Mouse (Mus musculus) urinary bladder, postnatal 25 days (tissue): ENCODE measurements at regions not wholly inside any gene's neighbourhood (a gene's known extent, or its start where the extent isn't known, plus 50 kb on each side); places are given as distances from the start of the nearest gene placed in this dataset.
"Not testable (repeated sequence)": the region's sequence is repeated elsewhere in the genome, so short reads cannot be mapped to it uniquely, and the experiment has no call there.

ENCODE experiments used
- DNase-seq: peaks from one replicate; pipeline ENCODE4 v3.0.0; 2022; ENCODE audit warnings: low spot score

DNA sequence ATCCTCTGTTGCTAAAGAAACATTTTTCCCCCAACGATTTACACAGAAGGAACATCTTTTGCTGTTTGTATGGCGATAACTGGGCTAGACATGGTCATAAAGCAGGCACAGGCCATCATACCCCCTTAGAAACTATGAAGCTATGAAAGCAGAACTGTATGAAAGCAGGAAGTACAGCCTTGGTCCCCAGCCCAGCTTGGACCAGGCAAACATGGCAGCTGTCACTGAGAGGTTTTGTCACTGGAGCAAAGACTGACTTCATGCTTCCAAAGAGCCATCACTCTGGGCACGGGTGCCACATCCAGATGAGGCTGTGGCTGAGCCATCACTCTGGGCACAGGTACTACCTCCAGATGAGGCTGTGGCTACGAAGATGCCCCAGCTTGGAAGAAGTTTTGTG lies 276.8 kb upstream of the Kdm8 start:
- DNase-seq, result no peak

DNA sequence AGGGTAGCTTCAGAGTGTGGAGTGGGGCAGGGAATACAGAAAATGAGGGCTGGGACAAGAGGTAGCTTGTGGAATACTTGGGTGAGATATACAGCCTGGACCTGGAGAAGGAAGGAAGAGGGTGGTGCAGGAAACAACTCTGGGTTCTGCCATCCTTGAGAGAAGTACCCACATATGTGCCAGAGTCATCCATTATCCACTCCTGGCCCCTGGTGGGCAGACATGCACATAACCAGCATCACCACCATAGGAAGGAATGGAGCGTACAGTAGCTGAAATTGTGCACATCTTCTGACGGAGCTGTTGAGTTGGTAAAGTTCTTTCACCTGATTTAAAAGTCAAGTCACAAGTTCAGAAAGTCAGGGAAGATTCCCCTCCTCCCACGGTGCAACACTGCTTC lies 262.9 kb upstream of the Kdm8 start:
- DNase-seq, result no peak

DNA sequence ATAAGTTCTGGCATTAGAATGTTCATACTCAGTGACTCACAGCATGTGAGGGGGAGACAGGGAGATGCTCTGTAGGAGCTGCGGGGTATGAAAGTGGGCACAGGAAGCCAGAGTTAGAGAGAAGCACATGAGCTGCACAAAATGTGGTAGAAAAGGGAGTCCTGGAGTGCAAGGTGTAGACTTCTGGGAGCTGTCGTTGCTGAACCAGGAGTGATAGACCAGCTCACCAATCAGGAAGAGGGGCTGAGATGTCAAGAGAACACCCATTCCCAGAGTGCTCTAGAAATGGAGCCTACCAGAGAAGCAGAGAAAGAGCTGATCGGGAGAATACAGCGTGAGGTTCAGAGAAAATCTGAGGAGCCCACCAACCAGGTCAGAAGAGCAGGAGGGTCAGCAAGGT lies 262.2 kb upstream of the Kdm8 start:
- DNase-seq, result no peak

DNA sequence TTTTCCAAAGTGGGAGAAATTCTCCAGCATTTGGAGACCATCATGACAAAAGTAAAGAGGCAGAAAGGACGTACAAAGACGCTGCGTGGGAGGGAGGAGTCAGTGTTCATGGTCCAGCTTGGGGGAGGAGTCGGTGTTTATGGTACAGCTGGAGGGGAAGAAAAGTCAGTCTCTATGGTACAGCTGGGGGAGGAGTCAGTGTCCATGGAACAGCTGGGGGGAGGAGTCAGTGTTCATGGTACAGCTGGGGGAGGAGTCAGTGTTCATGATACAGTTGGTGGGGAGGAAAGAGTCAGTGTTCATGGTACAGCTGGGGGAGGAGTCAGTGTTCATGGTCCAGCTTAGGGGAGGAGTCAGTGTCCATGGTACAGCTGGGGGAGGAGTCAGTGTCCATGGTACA lies 261.5 kb upstream of the Kdm8 start:
- DNase-seq, result not testable (repeated sequence)

DNA sequence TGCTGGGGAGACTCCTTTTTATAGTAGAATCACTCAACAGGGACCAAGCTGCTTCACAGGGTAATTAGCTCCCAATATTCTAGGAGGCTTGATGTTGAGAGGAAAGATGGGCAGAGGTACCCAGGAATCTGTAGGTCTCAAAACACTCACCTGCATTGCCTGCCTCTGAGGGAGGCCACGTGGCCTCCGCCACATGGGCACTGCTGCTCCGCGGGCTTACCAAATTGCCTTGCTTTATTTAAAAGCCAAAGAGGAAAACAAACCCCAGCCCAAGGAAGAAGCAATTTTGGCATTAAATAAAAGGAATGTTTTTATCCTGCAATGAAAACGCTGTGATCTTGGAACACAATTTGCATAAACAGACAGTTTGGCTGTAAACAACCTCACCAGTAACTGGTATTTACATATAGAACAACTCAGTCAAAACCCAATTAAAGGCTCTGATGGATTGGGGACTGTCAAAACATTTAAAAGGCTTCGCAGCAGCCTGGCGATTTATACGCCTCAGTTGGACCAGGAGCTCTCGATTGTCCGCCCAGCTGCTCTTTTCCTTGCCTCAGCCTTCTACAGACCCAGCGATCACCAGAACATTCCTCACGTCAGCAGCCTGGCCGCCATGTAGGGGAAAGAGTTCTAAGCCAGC lies 259.3 kb upstream of the Kdm8 start:
- no peak for DNase-seq

DNA sequence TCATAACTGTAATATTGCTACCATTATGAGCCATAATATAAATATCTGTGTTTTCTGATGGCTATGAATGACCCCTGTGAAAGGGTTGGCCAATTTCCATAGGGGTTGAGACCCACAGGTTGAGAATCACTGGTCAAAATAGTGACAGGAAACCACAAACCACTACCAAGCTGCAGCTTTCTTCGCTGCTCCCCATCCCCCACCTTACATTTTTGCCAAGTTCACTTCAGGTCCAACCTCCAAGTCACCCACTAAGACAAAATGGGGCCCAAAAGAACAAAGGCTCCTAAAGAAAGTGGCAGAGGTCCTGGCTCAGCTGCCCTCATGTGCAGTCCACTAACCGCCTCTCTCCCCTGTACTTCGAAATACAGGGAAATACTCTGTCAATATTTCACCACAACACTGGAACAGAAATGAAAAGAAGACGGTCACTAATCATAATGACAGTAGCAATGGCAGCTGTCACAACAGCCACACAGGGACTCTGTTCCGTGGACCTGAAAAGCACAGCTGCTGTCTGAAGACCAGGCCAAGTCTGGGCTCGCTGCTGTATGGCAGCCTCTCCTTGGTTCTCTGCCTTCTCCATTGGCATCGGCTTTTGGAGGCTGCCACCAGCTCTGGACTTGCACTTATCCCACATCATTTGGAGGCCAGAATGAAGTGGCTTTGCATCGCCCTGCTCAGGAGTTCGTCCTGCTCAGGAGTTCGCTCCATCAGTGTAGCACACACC lies 257.3 kb upstream of the Kdm8 start:
- DNase-seq, result no peak

DNA sequence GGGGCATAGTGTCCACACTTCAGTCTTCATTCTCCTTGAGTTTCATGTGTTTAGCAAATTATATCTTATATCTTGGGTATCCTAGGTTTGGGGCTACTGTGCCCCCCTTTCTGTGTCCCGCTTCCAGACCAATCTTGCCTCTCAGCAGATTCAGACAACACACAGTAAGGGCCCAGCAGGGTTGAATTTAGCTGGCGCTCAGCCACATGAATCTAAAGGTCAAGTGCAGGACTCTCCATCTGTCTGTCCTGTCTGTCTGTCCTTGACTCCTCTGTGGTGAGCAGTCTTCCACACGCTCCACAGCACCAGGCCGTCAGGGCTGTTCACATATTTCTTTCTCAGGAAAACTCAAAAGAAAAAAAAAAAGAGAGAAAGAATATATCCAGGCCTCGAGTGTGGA lies 255.5 kb upstream of the Kdm8 start:
- no peak for DNase-seq

DNA sequence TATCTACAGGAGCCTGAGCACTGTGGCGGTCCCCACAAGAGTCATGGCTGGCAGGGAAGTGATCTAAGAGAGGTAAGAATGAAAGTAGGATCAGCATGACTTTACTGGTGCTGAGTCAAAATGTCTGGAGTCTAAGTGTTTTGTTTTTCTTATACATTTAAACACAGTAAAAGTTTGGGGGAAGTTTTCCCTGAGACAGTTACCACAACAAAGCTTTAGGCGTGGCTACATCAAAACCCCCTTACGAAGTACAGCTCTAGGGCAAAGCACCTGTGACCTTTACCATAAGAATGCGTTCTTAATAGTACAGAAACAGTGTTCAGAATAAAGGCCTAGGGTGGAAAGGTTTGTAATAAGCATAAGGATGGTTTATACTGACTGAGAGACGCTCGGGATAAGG lies 254.4 kb upstream of the Kdm8 start:
- no peak for DNase-seq

DNA sequence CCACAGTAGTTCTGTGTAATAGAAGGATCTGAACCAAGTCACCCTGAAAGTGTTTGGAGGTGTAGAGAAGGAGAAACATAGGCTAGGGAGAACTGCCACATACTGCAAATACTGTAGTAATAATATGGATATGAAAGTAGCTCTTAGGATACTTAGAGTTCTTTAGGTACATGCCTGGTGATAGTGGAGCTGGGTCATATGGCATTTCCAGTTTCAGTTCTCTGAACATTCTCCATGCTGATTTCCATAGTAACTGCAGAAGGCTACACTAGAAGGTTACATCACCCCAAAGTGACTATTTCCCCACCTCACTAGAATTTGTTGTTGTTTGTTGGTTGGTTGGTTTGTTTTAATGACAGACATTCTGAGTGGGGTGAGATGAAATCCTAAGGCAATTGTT lies 253.2 kb upstream of the Kdm8 start:
- no peak for DNase-seq

DNA sequence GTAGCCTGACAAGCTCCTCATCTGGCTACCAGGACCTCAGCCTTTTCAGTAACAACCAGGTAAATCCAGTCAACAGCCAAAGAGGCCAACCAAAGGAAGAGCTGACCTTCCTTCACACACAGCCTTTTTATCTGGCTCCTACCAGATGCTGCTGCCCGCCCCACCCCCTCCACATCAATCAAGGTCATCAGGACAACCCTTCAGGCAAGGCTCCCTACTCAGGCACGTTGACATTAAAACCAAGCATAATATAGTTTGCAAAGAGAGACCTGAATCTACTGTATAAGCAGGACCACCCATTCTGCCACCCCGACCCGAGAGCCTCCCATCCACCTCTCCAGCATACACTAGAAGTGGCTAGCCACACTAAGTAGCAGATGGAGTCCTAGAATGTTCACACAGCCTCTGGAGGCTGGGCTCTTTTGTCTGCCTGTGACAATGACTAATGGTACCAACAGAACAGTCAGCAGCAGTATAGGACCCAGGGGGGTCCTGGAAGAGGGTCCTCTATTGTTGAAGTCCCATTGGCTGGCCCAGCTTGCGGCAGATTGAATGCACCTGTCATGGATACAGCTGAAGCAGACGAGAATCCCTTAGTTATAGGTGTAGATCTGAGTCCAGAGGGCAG lies 233.0 kb upstream of the Kdm8 start:
- DNase-seq, result no peak

DNA sequence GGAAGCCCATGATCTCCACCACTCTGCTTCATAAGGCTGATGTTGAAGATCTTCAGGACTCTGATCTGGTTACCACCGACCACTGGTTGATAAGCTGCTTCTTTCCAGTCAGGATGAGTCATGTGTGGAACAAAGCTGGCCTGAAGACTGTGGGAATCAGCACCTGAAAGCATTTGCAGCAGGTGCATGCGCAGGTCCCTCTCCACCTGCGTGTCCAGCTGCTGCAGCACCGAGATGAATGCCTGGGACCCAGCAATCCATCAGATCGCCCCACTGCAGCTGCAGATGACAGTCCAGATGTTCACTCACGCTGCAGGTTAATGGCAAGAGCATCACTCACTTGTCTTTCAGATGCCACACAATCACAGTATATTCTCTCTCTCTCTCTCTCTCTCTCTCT lies 230.4 kb upstream of the Kdm8 start:
- no peak for DNase-seq

DNA sequence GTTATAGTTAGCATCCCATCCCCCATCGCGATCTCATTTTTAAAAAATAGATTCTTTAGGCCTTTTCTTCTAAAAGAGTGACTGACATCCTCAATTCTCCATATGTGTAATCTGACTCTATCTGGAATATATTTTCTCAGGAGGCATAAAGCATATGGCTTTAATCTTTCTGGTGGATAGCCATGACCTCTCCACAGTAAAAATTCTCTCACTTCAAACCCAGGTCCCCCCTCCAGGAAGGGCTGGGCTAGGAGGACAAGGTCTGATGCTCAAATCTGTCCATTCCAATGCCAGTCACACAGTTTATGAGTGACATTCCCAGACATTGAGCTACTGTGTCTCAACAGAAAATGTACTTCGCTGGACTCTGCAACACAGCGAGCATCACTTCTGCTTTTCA lies 226.8 kb upstream of the Kdm8 start:
- DNase-seq, result no peak

DNA sequence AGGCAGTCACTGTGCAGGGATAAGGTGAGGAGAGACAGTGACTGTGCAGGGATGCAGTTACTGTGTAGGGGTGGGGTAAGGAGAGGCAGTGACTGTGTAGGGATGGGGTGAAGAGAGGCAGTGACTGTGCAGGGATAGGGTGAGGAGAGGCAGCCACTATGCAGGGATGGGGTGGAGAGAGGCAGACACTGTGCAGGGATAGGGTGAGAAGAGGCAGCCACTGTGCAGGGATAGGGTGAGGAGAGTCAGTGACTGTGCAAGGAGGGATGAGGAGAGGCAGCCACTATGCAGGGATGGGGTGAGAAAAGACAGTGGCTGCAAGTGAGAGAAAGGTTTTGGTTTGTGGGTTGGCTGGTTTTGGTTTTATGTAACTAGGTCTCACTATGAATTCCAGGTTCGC lies 221.8 kb upstream of the Kdm8 start:
- DNase-seq, result no peak

DNA sequence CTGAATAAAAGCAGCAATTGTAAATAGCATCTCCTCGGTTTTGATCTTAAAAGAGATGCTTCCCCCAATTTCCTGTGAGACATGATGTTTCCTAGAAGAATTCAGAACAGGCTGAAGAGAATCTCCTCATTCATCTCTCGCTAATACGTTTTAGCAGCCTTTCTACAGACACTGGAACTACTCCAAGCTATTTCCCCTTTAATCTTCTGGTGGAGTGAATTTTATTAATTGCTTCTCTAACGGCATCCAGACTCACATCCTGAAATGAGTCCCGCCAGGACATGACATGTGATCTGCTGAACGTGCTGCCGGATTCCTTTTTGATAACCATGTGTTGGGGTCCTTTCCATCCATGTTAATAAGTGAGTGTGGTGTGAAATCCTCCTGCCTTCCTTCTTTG lies 209.6 kb upstream of the Kdm8 start:
- no peak for DNase-seq

DNA sequence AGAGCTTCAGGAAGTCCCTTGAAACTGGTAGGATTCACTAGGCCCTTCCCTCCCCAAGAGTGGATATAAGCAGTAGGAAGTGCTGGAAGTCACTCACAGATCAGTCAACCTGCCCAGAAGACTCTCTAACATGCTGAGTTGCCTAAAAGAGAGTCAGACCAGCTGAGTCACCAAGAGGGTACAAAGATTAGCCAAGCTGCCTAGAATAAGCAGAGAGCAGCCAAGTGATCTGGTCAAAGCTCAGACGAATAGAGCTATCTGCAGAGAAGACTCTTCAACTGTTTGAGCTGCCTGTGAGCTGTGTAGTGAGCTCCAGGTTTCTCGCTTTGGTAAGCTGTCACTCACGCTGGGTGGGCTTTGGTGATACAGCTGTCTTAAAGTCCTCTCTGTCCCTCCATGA lies 207.4 kb upstream of the Kdm8 start:
- no peak for DNase-seq

DNA sequence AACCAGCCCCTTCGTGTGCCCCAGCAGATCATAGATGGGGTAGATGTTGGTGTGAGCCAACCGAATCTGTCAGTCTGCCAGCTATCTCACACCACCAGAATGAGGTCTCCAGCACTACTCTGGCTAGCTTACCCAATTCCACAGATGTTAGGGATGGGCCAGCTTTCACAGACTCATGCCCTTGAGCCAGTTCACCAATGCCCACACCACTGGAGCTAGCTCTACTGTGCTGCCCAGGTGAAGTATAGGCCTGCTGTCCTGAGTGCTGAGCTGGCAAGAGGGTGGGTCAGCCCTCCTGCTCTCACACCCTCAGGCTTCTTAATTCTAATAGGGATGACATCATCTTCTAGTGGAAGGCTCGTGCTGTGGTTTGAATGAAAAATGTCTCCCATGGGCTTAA lies 201.5 kb upstream of the Kdm8 start:
- DNase-seq, result no peak

DNA sequence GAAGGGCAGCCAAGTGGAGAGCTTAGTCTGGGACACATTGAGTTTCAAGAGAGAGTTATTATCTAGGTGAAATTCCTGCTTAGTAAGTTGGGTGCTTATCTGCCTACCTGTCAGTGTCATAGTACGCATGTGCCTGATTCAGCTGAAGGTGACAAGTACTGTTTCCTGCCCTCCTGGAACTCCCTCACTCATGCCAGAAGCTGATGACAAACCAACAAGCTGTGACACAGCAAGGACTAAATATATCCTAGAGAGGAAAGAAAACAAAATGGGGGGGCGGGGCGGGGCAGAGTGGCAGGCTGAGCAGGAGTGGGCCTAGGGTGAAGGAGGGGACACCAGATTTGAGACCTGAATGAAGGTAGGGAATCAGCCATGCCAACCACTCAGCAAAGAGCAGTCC lies 196.1 kb upstream of the Kdm8 start:
- no peak for DNase-seq

DNA sequence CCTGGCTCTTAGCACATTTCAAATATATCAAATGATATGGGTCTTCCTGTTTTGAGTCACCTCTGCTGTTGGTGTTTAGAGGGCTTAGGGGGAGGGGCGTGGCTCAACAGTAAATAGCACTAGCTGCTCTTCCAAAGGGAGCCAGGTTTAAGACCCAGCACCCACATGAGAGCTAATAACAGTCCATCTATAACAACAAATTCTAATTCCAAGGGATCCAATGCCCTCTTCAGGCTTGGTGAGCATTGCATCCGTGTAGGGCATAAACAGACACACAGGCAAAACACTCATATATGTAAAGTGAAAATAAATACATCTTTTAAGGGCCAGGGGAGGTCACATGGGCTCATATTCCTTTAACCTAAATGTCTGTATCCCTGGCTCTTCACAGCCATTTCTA lies 194.1 kb upstream of the Kdm8 start:
- DNase-seq, result no peak

DNA sequence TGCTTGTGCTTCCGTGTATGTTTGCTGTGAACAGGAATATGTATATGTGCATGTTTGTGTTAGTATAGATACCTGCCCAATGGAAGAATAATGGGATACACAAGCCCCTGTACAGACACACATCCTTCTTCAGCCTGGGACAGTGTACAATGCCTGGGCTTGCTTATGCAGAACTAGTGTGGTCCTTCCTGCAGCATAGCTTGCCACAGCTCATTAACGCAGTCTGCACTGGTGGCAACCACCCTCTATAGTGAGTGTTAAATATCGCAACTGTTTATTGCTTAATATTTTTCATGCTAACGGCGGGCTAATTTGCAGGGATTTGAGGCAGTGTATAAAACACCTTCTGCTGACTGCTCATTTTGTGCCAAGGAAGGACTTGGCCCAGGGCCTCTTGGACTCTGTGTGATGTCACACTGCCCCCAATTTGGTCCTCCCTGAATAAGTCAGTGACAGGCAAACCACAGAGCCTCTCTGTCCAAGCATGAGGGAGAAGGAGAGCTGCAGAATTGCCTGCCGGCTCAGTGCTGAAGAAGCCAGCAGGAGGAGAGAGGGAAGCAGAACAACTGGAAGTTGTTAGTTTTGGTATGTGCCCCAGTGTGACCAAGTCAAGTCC lies 193.4 kb upstream of the Kdm8 start:
- DNase-seq, result no peak

DNA sequence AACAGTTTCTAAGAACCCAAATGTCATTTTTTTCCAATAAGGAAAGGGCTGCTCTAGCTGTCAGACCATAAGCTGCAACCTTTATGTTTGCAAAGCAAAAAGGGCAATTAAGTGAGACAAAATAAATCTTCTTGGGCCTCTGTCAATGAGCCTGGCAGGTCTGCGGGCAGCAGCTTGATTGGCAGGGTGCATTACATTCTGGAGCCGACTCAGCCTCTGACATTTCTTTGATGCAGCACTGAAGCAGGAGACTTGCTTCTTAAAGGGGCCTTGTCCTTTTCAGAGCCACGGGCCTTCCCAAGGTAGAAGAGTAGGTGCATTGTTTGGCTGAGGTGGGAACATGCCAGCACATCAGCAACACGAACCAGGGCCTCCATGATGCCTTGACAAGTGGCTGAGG lies 190.2 kb upstream of the Kdm8 start:
- no peak for DNase-seq

DNA sequence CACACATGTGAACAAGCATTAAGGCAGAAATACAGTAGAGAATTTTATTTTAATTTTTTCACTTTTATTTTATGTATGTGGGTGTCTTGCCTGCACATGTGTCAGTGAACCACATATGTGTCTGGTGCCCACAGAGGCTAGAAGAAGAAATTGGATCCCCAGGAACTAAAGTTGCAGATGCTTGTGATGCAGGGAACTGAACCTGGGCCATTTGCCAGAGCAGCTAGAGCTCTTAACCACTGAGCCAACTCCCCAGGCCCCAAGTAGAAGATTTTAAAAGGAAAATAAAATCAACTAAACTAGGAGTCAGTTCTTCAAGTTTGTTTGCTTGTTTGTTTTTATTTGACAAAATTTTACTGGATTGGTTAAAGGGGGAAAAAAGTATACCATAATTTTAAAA lies 185.5 kb upstream of the Kdm8 start:
- DNase-seq, result no peak

DNA sequence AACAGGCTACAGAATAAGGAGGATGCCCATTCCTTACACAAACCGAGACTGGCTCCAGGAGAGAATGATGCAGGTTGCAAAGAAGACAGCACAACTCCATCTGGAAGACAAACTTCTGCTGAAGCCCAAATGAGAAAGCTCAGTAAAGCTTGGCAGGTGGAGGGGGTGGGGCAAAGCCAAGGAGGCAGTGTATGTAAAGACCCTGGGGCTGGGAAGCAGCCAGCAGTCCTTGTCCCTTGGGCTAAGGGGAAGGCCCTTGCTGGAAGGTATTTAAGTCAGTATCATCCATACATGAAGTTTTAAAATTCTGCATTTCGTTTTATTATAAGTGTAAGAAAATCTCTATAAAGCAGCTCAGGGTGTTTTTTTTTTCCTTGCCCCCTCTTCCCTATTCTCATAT lies 182.3 kb upstream of the Kdm8 start:
- no peak for DNase-seq

DNA sequence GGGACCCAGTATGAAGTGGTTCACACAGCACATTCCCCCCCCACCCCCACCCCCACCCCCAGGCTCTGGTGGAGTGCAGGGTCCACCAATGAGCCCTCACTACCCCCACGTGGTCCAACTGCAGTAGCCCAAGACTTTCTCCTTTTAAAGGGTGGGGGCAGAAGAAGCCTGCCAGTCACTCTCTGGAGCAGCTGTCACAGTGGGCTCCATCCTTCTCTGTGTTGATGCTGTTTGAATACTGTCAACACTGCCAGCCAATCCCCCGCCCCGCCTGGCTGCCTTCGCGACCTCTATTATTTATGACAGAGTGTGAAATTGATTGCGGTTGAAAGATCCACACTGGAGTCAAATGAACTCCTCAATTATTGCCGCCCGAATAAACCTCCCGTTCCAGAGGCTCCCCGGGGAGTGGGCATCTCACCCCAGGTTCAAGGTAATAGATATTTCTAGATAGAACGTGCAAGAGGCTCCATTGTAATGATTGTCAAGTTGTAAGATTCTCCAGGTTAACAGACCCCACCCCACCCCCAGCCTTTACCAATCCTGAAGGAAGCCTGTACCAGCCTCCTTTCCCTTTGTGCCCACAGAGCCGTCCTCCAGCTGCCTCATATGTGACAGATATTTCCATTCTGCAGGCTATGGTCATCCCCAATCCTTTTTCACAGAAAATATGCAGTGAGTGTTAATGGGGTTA lies 181.7 kb upstream of the Kdm8 start:
- no peak for DNase-seq
